Mouse (Mus musculus) lung, adult 2 months (tissue): ENCODE results near the gene Wipf1.
A peak's percentile ranks its signal among the peaks of the same experiment; 100 is the strongest.

Experiments
- CTCF ChIP-seq: fragments of 200-500 bp; IDR thresholded peaks from 2 replicates; pipeline ENCODE4 v1.5.1; 2011; ENCODE audit warnings: mild to moderate bottlenecking, low read length, control low read depth; ENCODE audit not compliant: insufficient read depth
- POLR2A ChIP-seq: fragments of 200-500 bp; IDR thresholded peaks from 2 replicates; pipeline ENCODE4 v1.6.1; 2011; ENCODE audit warnings: low read depth, mild to moderate bottlenecking, control low read depth, low read length, borderline replicate concordance; ENCODE audit errors: extremely low read depth

DNA sequence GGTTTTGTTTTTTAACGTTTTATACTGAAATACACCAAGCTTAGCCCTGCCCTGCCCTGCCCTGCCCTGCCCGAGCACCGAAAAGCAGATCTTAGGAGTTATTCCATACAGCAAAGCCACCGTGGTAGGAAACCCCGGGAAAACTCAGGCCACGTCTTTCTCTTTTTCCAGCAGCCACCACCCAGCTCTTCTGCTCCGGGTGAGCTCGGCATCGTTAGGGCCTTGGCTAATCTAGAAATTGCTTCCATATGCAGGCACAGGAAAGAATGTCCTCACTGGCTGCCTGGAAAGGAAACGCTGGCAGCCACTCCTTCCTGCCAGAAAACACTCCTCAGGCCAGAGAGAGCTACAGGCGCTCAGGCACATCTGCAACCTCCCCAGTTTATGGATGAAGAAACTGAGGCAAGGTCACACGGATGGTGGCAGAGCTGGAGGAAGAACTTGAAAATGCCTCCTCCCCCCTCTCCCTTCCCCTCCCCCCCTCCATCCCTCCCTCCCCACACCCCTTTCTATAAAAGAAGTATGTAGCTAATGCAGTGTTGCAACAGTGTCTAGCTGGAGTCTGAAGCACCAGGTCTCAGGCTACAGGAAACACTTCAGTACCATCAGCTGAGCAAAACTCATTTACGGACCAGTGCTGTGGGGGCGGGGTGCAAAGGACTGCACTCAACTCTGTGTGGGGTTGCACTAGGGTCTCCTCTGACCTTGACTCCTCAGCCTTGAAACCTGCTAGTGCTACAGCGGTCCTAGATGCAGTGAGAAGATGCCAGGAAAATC lies 20.1 kb downstream of the Wipf1 start:
- TF ChIP-seq POLR2A (0 out of 2 replicates have a peak, but pooled peaks have one; percentile 17), CTCF (no peak)
